Mouse (Mus musculus) embryonic fibroblast, embryonic 13.5 days (primary cell): Measurements from ENCODE around the gene Elobl. TPM values are rescaled to one million over a fixed set of nuclear protein-coding genes. Genes with fewer than 3 reads are reported as not detected.
A peak's percentile ranks its signal among the peaks of the same experiment; 100 is the strongest.

ENCODE experiments used
- H3K27ac ChIP-seq: 2 replicates; pipeline ENCODE4 v1.5.1; 2012; ENCODE audit warnings: low read length, control low read depth, inconsistent platforms; ENCODE audit not compliant: insufficient read depth
- H3K4me1 ChIP-seq: 2 replicates; pipeline ENCODE4 v1.6.1; 2011; ENCODE audit warnings: low read length; ENCODE audit not compliant: control insufficient read depth, insufficient read depth
- H3K4me3 ChIP-seq: 2 replicates; pipeline ENCODE4 v1.5.1; 2011; ENCODE audit warnings: mild to moderate bottlenecking, control low read depth, low read length; ENCODE audit not compliant: insufficient read depth
- CTCF ChIP-seq: IDR thresholded peaks from 2 replicates; pipeline ENCODE4 v1.5.1; 2011; ENCODE audit warnings: mild to moderate bottlenecking, control low read depth, low read length, moderate library complexity, borderline replicate concordance; ENCODE audit not compliant: insufficient read depth
- POLR2A ChIP-seq: IDR thresholded peaks from 2 replicates; pipeline ENCODE4 v1.6.1; 2011; ENCODE audit warnings: low read depth, mild to moderate bottlenecking, control low read depth, low read length, moderate library complexity
- polyA plus RNA-seq: library from polyadenylated mRNA; stranded (reverse); fragments of >200 nt; gene quantifications from 2 replicates; pipeline ENCODE4 v1.2.4, GENCODE M21; 2011; ENCODE audit warnings: low read depth; ENCODE audit not compliant: missing spikeins, insufficient read length

Gene Elobl
- polyA plus RNA-seq, 1 experiment = 1.4 TPM

DNA sequence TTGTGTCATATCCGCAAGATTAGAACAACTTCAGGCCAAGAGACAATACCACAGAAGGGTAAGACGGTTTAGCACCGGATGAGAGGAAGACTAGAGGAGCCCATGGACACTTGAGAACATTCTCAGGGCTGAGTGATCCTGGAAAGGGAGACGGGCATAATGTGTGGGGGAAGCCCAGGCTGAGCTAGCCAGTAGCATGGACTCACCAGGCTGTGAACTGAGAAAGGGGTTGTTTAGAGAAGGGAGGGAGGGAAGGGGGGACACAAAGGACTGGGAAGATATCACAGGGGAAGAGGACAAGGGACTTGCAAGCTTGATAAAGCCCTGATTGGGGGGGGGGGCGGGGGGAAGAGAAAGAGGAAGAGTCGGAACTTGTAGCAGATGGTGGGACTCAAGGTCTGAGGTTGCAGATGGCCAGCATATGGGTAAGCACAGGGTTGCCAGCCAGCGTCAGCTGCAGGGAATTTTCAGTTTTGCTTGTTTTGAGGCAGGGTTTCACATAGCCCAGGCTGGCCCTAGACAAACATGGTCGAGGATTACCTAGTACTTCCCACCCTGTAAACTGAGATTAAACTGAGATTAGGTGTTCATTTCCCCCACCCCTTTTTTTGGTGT, 20.7 kb downstream of the Elobl start:
- Histone ChIP-seq H3K4me1 (no peaks in the 10 kb centered on the region), H3K27ac (no peak overlapping the region), H3K4me3 (no peak overlapping the region)
- no peak for TF ChIP-seq CTCF
- no peak for TF ChIP-seq POLR2A

DNA sequence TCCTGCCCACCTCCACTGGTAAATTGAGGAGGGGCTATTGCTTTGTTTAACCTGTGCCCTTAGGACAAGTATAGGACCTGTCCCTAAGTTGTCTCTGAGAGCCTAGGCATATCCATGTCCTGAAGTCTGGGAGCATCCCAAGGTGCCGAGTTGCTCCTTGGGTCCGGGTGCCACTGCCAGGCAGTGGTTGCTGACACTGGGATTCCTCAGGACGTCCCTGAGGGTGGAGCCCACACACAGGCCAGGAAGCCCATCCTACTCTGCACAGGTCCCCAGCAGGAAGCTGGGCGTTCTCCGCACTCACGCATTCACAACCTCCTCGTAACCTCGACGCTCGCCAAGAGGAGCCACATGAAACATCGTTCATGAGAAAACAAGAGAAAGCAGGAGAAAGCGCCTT, 25.2 kb downstream of the Elobl start:
- H3K4me3 ChIP-seq = no peak overlapping the region
- TF ChIP-seq POLR2A = no peak
- H3K4me1 ChIP-seq = no peaks in the 10 kb centered on the region
- no peak overlapping the region for H3K27ac ChIP-seq

DNA sequence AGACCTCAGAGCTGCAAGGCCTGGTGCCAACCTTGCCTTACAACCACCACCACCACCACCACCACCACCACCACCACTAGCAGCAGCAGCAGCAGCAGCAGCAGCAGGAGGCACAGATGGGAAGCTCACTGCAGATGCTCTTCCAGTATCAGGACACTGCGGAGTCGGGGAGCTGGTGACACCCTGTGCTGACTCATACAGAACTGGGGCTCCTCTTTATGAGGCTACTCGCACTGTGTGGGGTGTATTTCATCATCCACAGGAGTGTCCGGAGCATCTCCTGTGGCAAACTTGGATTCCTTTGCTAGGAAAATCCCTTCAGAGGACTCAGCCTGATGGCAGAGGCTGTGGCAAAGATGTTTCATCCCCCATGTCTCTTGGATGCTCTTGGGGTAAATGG, 27.1 kb downstream of the Elobl start:
- no peak for TF ChIP-seq POLR2A
- no peak for TF ChIP-seq CTCF
- H3K4me1 ChIP-seq = no peaks in the 10 kb centered on the region
- H3K27ac ChIP-seq = peak overlapping the region; percentile 47; the same call in 1 of the 2 replicates
- H3K4me3 ChIP-seq = no peak overlapping the region

DNA sequence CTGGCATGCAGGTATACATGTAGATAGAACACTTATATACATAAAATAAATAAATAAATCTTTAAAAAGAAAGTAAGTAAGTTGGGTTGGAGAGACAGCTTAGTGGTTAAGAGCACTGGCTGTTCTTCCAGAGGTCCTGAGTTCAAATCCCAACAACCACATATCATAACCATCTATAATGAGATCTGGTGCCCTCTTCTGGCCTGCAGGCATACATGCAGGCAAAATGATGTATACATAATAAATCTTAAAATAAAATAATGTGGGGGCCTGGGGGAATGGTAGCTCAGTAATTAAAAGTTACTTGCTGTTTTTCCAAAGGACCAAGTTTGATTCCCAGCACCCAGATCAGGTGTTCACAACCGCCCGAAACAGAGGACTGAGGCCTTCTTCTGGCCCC, 28.0 kb downstream of the Elobl start:
- Histone ChIP-seq H3K4me3 (no peak overlapping the region), H3K4me1 (no peaks in the 10 kb centered on the region), H3K27ac (no peak overlapping the region)
- TF ChIP-seq CTCF (no peak), POLR2A (no peak)

DNA sequence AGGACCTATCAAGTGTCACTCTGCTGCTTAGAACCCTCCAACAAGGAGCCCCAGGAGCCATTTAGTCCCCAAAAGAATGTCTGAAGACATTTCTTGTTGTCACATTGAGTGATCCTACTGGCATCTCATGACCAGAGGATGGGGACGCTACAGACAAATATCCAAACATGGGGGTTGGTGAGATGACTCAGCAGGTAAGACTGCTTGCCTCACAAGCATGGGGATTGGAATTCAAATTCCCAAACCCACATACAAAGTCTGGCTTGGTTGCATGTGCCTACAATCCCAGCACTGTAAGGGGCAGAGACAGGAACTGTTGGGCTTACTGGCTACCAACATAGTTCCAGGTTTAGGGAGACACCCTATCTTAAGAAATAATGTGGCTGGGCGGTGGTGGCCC, 28.8 kb downstream of the Elobl start:
- no peak for TF ChIP-seq POLR2A
- TF ChIP-seq CTCF = no peak
- Histone ChIP-seq H3K27ac (peak overlapping the region; percentile 55), H3K4me1 (no peaks in the 10 kb centered on the region), H3K4me3 (no peak overlapping the region)

DNA sequence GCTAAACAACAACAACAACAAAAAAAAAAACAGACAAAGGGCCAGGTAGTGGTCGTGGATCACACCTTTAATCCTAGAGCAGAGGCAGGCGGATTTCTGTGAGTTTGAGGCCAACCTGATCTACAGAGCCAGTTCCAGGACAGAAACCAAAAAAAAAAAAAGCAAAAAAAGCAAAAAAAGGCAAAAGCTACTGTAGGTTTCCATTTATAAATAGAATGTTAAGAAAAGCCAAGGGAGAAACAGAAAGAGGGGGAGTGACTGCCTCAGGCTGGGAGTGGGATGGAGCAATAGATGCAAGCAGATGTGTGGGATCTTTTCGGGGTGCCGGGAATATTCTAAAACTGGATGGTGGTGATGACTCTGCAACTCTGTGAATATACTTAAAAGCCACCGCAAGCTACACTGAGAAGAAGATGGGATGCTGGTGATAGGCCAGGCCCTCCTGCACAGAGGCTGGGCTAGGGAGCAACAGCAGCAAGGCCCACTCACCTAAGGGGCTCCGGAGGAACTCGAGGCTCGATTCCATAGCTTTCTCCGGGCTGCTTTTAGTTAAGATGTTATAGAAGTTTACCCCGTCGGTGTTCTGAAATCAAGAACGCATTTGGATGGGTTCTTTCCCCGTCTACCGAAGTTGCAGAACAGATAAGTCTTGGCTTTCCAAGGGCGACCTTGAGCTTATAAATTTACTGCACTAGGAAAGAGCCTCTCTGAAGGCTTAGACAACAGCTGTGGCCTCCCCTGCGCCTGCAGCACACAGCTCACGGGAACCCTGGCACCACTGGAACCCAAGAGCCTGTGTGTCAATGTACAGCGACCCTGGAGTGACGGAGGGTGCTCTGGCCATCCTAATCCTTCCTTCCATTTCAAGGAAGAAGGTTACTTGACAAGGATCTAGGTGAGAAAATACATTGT, 32.4 kb downstream of the Elobl start:
- Histone ChIP-seq H3K27ac (no peak overlapping the region), H3K4me3 (no peak overlapping the region), H3K4me1 (no peaks in the 10 kb centered on the region)
- TF ChIP-seq CTCF = no peak
- TF ChIP-seq POLR2A = no peak

DNA sequence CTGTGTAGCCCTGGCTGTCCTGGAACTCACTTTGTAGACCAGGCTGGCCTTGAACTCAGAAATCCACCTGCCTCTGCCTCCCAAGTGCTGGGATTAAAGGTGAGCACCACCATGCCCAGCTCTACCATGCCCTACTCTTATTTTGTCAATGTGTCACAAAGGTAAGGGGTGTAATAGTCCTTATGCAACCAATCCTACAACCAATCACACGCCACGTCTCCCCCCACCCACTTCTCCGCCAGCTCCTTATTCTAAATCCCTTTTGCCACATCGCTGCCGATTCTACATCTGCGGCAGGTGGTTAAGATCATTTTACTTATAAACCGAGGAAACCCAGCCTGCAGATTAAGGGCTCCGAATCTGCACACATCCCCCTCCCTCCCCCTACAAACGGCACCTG, 33.7 kb downstream of the Elobl start:
- no peaks in the 10 kb centered on the region for H3K4me1 ChIP-seq
- H3K27ac ChIP-seq = no peak overlapping the region
- H3K4me3 ChIP-seq = no peak overlapping the region
- TF ChIP-seq POLR2A (no peak), CTCF (no peak)

DNA sequence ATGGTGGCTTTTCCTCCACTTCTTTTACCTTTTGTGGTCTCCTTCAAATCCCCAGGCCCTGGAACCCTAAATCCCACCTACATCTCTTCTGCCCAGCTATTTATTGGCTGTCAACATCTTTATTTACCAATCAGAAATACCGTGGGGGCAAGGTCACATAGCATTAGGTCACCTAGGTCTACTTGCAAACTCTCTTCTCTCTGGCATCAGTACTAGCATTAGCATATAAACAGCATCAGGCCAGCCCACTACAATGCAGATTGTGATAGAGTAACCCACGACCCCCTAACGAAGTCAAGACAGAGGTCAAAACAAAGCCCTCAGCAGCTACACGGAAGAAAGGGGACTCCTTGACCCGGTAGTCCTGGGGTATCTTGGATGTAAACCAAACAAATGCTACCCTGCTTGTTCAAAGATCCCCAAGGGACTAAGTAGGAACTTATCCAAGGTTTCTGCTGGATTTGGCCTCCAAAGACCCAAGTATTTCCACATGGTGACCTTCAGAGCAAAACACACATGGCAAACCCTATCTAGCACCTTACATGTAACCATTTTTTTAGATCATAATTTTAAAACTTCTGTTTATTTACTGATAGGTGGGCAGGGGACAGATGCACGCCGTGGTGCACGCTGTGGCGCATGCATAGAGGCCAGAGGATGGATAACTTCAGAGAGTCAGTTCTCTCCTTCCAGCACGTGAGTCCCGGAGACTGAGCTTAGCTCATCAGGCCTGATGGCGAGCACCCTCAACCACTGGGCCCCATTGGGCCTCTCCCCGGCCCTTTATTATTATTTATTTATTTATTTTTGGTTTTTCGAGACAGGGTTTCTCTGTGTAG, 34.8 kb downstream of the Elobl start:
- H3K4me3 ChIP-seq = no peak overlapping the region
- no peak overlapping the region for H3K27ac ChIP-seq
- H3K4me1 ChIP-seq = no peaks in the 10 kb centered on the region
- TF ChIP-seq POLR2A = no peak
- TF ChIP-seq CTCF = no peak

DNA sequence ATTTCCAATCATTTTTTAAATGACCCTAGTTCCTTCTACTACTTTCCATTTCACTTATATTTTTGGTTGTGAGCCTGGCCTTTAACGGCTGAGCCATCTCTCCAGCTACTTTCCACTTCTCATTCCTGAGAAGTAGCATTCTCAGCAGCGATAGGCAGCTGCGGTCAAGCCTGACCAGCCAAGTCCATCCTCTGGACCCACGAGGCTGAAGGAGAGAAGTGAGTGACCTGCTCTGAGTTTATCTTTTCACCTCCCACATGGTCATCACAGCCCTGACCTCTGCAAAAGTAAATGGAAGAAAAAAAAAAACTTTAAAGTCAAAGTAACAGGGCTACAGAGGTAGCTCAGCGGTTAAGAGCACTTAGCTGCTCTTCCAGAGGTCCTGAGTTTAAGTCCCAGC, 40.2 kb downstream of the Elobl start:
- H3K4me3 ChIP-seq = no peak overlapping the region
- H3K27ac ChIP-seq = no peak overlapping the region
- TF ChIP-seq CTCF (no peak), POLR2A (no peak)
- H3K4me1 ChIP-seq = no peaks in the 10 kb centered on the region

Other genes starting within 250 kb of the Elobl start
- 44.9 and 50.7 TPM in 2 replicates for gene Msi2, start 248.4 kb downstream of the Elobl start, polyA plus RNA-seq
- gene Akap1, start 102.3 kb downstream of the Elobl start, polyA plus RNA-seq = 24.2 and 25.5 TPM in 2 replicates
- 380 and 384 TPM in 2 replicates for gene Scpep1, start 11.5 kb downstream of the Elobl start, polyA plus RNA-seq
- 8.5 and 8.9 TPM in 2 replicates for gene Coil, start 3.3 kb upstream of the Elobl start, polyA plus RNA-seq
- 33.7 and 34.2 TPM in 2 replicates for gene Trim25, start 32.4 kb upstream of the Elobl start, polyA plus RNA-seq
- gene Dgke, start 99.9 kb upstream of the Elobl start, polyA plus RNA-seq = 7.3 and 7.8 TPM in 2 replicates
- not detected in 2 replicates for gene Gm525, start 106.9 kb upstream of the Elobl start, polyA plus RNA-seq